Mouse (Mus musculus): Measurements from ENCODE around the gene Cox5a.

- TF ChIP-seq CTCF (IDR thresholded peaks at IDR 0.05; ENCODE audit: extremely low read depth, insufficient read depth, low read length): no peak
- no peak for TF ChIP-seq POLR2A (IDR thresholded peaks at IDR 0.05; ENCODE audit: extremely low read depth, insufficient read depth, low read length)
Observed at GRCm38 (mm10) chr9:57539550-57539949, 18.5 kb downstream of the Cox5a start.

Data from cortical plate, adult 2 months (tissue).